Mouse (Mus musculus) lung, postnatal 0 days (tissue): ENCODE measurements around the gene Gp1ba. TPM values are rescaled to one million over a fixed set of nuclear protein-coding genes. Genes with fewer than 3 reads are reported as not detected.

ENCODE experiments used
- ATAC-seq: fragments of 200-750 bp; cut with Nextera tagmentation; 2 replicates; pipeline ENCODE4 v1.8.0; 2017; ENCODE audit warnings: moderate library complexity
- DNase-seq: peaks from one replicate; pipeline ENCODE4 v3.0.0-alpha.2; 2016; ENCODE audit warnings: low spot score
- H3K27ac ChIP-seq: fragments of 300-500 bp; sonication (generic); 2 replicates; pipeline ENCODE4 v1.5.1; 2014; ENCODE audit warnings: antibody characterized with exemption, mild to moderate bottlenecking, low read length, mixed read lengths
- H3K27me3 ChIP-seq: fragments of 300-500 bp; sonication (generic); replicated peaks from 2 replicates; pipeline ENCODE4 v1.6.1; 2014; ENCODE audit warnings: low read length, mixed read lengths; ENCODE audit not compliant: insufficient read depth
- H3K36me3 ChIP-seq: fragments of 300-500 bp; sonication (generic); 2 replicates; pipeline ENCODE4 v1.6.1; 2014; ENCODE audit warnings: low read length, mixed read lengths; ENCODE audit not compliant: insufficient read depth
- H3K4me1 ChIP-seq: fragments of 300-500 bp; sonication (generic); 2 replicates; pipeline ENCODE4 v1.6.1; 2014; ENCODE audit warnings: antibody characterized with exemption, low read depth, low read length, mixed read lengths; ENCODE audit not compliant: insufficient read depth
- H3K4me2 ChIP-seq: fragments of 300-500 bp; sonication (generic); replicated peaks from 2 replicates; pipeline ENCODE4 v1.6.1; 2014; ENCODE audit warnings: low read depth, mild to moderate bottlenecking, low read length, moderate library complexity, mixed read lengths
- H3K4me3 ChIP-seq: fragments of 300-500 bp; sonication (generic); 2 replicates; pipeline ENCODE4 v1.5.1; 2014; ENCODE audit warnings: low read depth, low read length
- H3K9ac ChIP-seq: fragments of 300-500 bp; sonication (generic); replicated peaks from 2 replicates; pipeline ENCODE4 v1.6.1; 2014; ENCODE audit warnings: low read depth, mild to moderate bottlenecking
- H3K9me3 ChIP-seq: fragments of 300-500 bp; sonication (generic); 2 replicates; pipeline ENCODE4 v1.6.1; 2016; ENCODE audit warnings: low read length, mixed read lengths
- CTCF ChIP-seq: IDR thresholded peaks from 2 replicates; pipeline ENCODE4 v1.5.1; 2016; ENCODE audit warnings: antibody characterized with exemption, mild to moderate bottlenecking
- EP300 ChIP-seq: IDR thresholded peaks from 2 replicates; pipeline ENCODE4 v1.6.1; 2016; ENCODE audit warnings: antibody characterized with exemption, mild to moderate bottlenecking, control low read depth
- WGBS: fragments of 180-500 bp; shearing (Covaris S2); extraction: QIAGEN DNeasy Blood & Tissue Kit; methylation state at CpG from one replicate; pipeline ENCODE4 v1.1.7; 2014; 5-methylcytosine and 5-hydroxymethylcytosine counted together
- polyA plus RNA-seq: library from polyadenylated mRNA; unstranded; fragments of >200 nt; fragmentation: Nextera tagmentation; extraction: Ambion mirVana; gene quantifications from 2 replicates; pipeline ENCODE4 v1.2.1, GENCODE M21; 2015

The Gp1ba gene
- polyA plus RNA-seq, 1 experiment from 2014 or later = 0.66 TPM

- WGBS = 43% methylated on average over 4 of the region's 4 CpGs
- no peak overlapping the region for H3K4me2 ChIP-seq
- no peak for TF ChIP-seq EP300
- peak; percentile 76 for TF ChIP-seq CTCF
- no peaks in the 10 kb centered on the region for H3K36me3 ChIP-seq
- DNase-seq = peak; percentile 39
- no peaks in the 10 kb centered on the region for H3K9me3 ChIP-seq
- no peak overlapping the region for H3K4me3 ChIP-seq
- H3K27me3 ChIP-seq = no peaks in the 10 kb centered on the region
- no peaks in the 10 kb centered on the region for H3K4me1 ChIP-seq
- H3K9ac ChIP-seq = no peak overlapping the region
- no peak for ATAC-seq
- no peak overlapping the region for H3K27ac ChIP-seq
Observed at GRCm38 (mm10) chr11:70625473-70625872, 13.4 kb upstream of the Gp1ba start.

GRCm38 (mm10) chr11:70626877-70627276 lies 12.0 kb upstream of the Gp1ba start:
- Histone ChIP-seq H3K9ac (no peak overlapping the region), H3K4me2 (no peak overlapping the region), H3K4me3 (no peak overlapping the region), H3K4me1 (no peaks in the 10 kb centered on the region), H3K36me3 (no peaks in the 10 kb centered on the region), H3K27ac (no peak overlapping the region), H3K9me3 (no peaks in the 10 kb centered on the region), H3K27me3 (no peaks in the 10 kb centered on the region)
- ATAC-seq (no peak), DNase-seq (no peak)
- TF ChIP-seq CTCF (no peak), EP300 (no peak)
- WGBS = 56% methylated on average over 4 of the region's 4 CpGs

GRCm38 (mm10) chr11:70628431-70628830 lies 10.5 kb upstream of the Gp1ba start:
- Histone ChIP-seq H3K4me3 (no peak overlapping the region), H3K27me3 (no peaks in the 10 kb centered on the region), H3K4me1 (no peaks in the 10 kb centered on the region), H3K9me3 (no peaks in the 10 kb centered on the region), H3K36me3 (no peaks in the 10 kb centered on the region), H3K4me2 (no peak overlapping the region), H3K9ac (no peak overlapping the region), H3K27ac (no peak overlapping the region)
- DNase-seq = peak; percentile 88
- 45% methylated on average over 2 of the region's 2 CpGs for WGBS
- peak; percentile 76 for ATAC-seq
- TF ChIP-seq CTCF (no peak), EP300 (no peak)

- WGBS = 46% methylated on average over 5 of the region's 5 CpGs
- H3K9me3 ChIP-seq = no peaks in the 10 kb centered on the region
- no peaks in the 10 kb centered on the region for H3K27me3 ChIP-seq
- no peak for ATAC-seq
- peak; percentile 61 for DNase-seq
- TF ChIP-seq EP300 (no peak), CTCF (peak; percentile 58)
- no peak overlapping the region for H3K9ac ChIP-seq
- H3K4me1 ChIP-seq = no peaks in the 10 kb centered on the region
- H3K4me2 ChIP-seq = no peak overlapping the region
- no peak overlapping the region for H3K4me3 ChIP-seq
- no peak overlapping the region for H3K27ac ChIP-seq
- no peaks in the 10 kb centered on the region for H3K36me3 ChIP-seq
Observed at GRCm38 (mm10) chr11:70629557-70629956, 9.4 kb upstream of the Gp1ba start.

- H3K9me3 ChIP-seq = no peaks in the 10 kb centered on the region
- H3K4me1 ChIP-seq = no peaks in the 10 kb centered on the region
- no peak overlapping the region for H3K9ac ChIP-seq
- DNase-seq = no peak
- no peak for ATAC-seq
- no peak overlapping the region for H3K4me2 ChIP-seq
- TF ChIP-seq EP300 = no peak
- no peak for TF ChIP-seq CTCF
- no peaks in the 10 kb centered on the region for H3K36me3 ChIP-seq
- 71% methylated on average over 7 of the region's 7 CpGs for WGBS
- H3K4me3 ChIP-seq = no peak overlapping the region
- no peaks in the 10 kb centered on the region for H3K27me3 ChIP-seq
- H3K27ac ChIP-seq = no peak overlapping the region
Observed at GRCm38 (mm10) chr11:70630129-70630528, 8.8 kb upstream of the Gp1ba start.

DNA sequence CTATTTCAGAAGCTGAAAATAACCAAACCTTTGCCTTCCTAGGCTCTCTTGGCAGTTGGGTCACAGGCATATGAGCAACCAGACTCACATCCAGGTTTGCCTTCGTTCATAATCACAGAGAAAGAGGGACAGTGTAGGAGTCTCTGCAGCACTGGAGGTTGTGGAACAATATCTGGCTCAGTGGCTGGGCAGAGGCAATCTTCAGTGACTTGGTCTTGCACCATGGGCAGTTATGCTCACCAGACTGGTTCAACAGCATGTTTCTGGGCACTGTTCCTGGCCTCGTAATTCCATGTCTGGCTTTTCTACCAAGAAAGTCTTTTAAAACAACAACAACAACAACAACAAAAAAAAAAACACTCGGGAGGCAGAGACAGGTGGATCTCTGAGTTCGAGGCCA lies 3.3 kb upstream of the Gp1ba start:
- H3K4me1 ChIP-seq = peaks cover 7% of the 10 kb centered on the region; the same call in 1 of the 2 replicates
- no peak overlapping the region for H3K4me2 ChIP-seq
- H3K36me3 ChIP-seq = no peaks in the 10 kb centered on the region
- ATAC-seq (no peak), DNase-seq (no peak)
- H3K9me3 ChIP-seq = no peaks in the 10 kb centered on the region
- no peak overlapping the region for H3K9ac ChIP-seq
- no peaks in the 10 kb centered on the region for H3K27me3 ChIP-seq
- no peak for TF ChIP-seq CTCF
- TF ChIP-seq EP300 = no peak
- WGBS = 72% methylated on average over 4 of the region's 4 CpGs
- no peak overlapping the region for H3K4me3 ChIP-seq
- H3K27ac ChIP-seq = no peak overlapping the region

DNA sequence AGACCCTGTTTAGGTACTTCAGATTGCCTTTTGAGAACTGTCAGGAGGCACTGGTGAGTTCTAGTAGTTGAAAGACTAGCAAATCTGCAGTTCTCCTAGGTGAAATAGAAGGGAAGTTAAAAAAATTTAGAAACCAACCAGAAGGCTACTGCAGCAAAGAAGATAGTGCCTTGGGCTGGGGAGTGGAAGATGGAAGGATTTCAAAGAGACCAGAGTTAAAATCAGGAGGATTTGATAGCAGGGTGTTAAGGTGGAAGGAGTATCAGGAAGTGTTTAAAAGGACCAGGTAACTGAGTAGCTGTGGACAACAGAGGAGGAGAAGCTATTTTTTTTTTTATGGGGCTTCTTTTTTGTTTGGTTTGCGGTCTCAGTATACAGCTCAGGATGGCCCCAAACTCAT lies 1.2 kb upstream of the Gp1ba start:
- no peaks in the 10 kb centered on the region for H3K27me3 ChIP-seq
- ATAC-seq (no peak), DNase-seq (no peak)
- no peaks in the 10 kb centered on the region for H3K9me3 ChIP-seq
- H3K27ac ChIP-seq = no peak overlapping the region
- WGBS = 85% methylated on average over 1 of the region's 1 CpGs
- H3K4me1 ChIP-seq = peaks cover 7% of the 10 kb centered on the region; the same call in 1 of the 2 replicates
- 0 out of 2 replicates have a peak, but pooled peaks cover 3% of the 10 kb centered on the region for H3K36me3 ChIP-seq
- H3K4me3 ChIP-seq = no peak overlapping the region
- TF ChIP-seq EP300 (no peak), CTCF (no peak)
- H3K9ac ChIP-seq = no peak overlapping the region
- H3K4me2 ChIP-seq = no peak overlapping the region
